Mouse (Mus musculus) liver, adult 2 months (tissue): Measurements from ENCODE around the gene Carmil2. TPM values are rescaled to one million over a fixed set of nuclear protein-coding genes. Genes with fewer than 3 reads are reported as not detected.

Source experiments
- DNase-seq: peaks from one replicate; pipeline ENCODE4 v3.0.0-alpha.2; 2011; ENCODE audit warnings: low read depth, low spot score; ENCODE audit errors: extremely low read depth
- H3K27ac ChIP-seq: fragments of 200-500 bp; replicated peaks from 2 replicates; pipeline ENCODE4 v1.5.1; 2012; ENCODE audit warnings: low read depth, mild to moderate bottlenecking, control low read depth, inconsistent platforms, low read length; ENCODE audit not compliant: insufficient read depth
- H3K27me3 ChIP-seq: fragments of 200-500 bp; 2 replicates; pipeline ENCODE4 v1.6.1; 2012; ENCODE audit warnings: mild to moderate bottlenecking, moderate library complexity, low read length, inconsistent platforms; ENCODE audit not compliant: control insufficient read depth, insufficient read depth
- H3K36me3 ChIP-seq: fragments of 200-500 bp; 2 replicates; pipeline ENCODE4 v1.6.1; 2012; ENCODE audit warnings: low read length, inconsistent platforms; ENCODE audit not compliant: control insufficient read depth, insufficient read depth
- H3K4me1 ChIP-seq: fragments of 200-500 bp; 2 replicates; pipeline ENCODE4 v1.6.1; 2011; ENCODE audit warnings: low read length; ENCODE audit not compliant: control insufficient read depth, insufficient read depth
- H3K4me3 ChIP-seq: fragments of 200-500 bp; 2 replicates; pipeline ENCODE4 v1.5.1; 2011; ENCODE audit warnings: low read depth, mild to moderate bottlenecking, control low read depth, low read length, moderate library complexity; ENCODE audit not compliant: insufficient read depth
- H3K79me2 ChIP-seq: fragments of 200-500 bp; 2 replicates; pipeline ENCODE4 v1.6.1; 2012; ENCODE audit warnings: inconsistent platforms, mild to moderate bottlenecking, low read length, moderate library complexity; ENCODE audit not compliant: control insufficient read depth, insufficient read depth
- H3K9ac ChIP-seq: fragments of 200-500 bp; 2 replicates; pipeline ENCODE4 v1.6.1; 2012; ENCODE audit warnings: low read depth, mild to moderate bottlenecking, control low read depth, inconsistent platforms, low read length
- CTCF ChIP-seq: fragments of 200-500 bp; IDR thresholded peaks from 2 replicates; pipeline ENCODE4 v1.5.1; 2011; ENCODE audit warnings: low read depth, low read length, control low read depth
- POLR2A ChIP-seq: fragments of 200-500 bp; IDR thresholded peaks from 2 replicates; pipeline ENCODE4 v1.6.1; 2011; ENCODE audit warnings: low read length, control low read depth; ENCODE audit not compliant: insufficient read depth; ENCODE audit errors: extremely low read depth
- WGBS: fragments of 180-500 bp; shearing (Covaris S2); methylation state at CpG from one replicate; pipeline ENCODE4 v1.1.7; 2018; 5-methylcytosine and 5-hydroxymethylcytosine counted together
- polyA plus RNA-seq: library from polyadenylated mRNA; depleted of rRNA; stranded (reverse); fragments of >200 nt; gene quantifications from 2 replicates; pipeline ENCODE4 v1.2.3, GENCODE M21; 2012
- total RNA-seq: library from RNA; depleted of rRNA; stranded (reverse); fragments of >200 nt; gene quantifications from 2 replicates; pipeline ENCODE4 v1.2.3, GENCODE M21; 2014

The Carmil2 gene
- total and polyA plus RNA-seq, 2 experiments, result under 0.01 to 0.64 TPM

DNA sequence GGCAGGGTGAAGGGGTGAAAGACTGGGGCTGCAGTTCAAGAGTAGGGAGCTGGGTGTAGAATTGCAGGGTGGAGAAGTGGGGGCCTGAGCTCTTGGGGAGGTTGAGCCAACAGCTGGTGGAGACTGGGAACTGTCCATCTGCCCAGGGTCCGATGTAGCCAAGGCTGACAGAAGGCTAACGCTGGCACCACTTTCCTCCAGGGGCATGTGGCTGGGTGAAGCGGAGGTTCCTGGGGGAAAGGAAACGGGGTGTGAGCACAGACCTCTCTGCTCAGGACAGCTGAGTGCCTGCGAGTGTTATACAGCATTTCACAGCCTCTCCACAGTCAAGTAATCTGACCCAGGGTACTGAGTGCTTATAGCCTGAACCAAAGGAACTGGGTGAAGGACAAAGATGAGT lies 12.7 kb downstream of the Carmil2 start:
- H3K4me3 ChIP-seq, result no peak overlapping the region
- peaks cover 6% of the 10 kb centered on the region for H3K4me1 ChIP-seq
- TF ChIP-seq POLR2A (no peak), CTCF (no peak)
- H3K9ac ChIP-seq, result no peak overlapping the region
- no peak for DNase-seq
- H3K79me2 ChIP-seq, result no peaks in the 10 kb centered on the region
- WGBS, result 96% methylated on average over 5 of the region's 5 CpGs
- no peak overlapping the region for H3K27ac ChIP-seq
- no peaks in the 10 kb centered on the region for H3K36me3 ChIP-seq
- H3K27me3 ChIP-seq, result peaks cover 5% of the 10 kb centered on the region

- H3K27me3 ChIP-seq, result no peaks in the 10 kb centered on the region
- H3K4me3 ChIP-seq, result no peak overlapping the region
- H3K9ac ChIP-seq, result no peak overlapping the region; the same call in 1 of the 2 replicates
- no peaks in the 10 kb centered on the region for H3K79me2 ChIP-seq
- no peaks in the 10 kb centered on the region for H3K36me3 ChIP-seq
- TF ChIP-seq CTCF (no peak), POLR2A (no peak)
- 94% methylated on average over 11 of the region's 11 CpGs for WGBS
- no peak overlapping the region for H3K27ac ChIP-seq
- no peak for DNase-seq
- peaks cover 5% of the 10 kb centered on the region for H3K4me1 ChIP-seq
These were observed 13.6 kb downstream of the Carmil2 start for GRCm38 (mm10) chr8:105699488-105700215.

DNA sequence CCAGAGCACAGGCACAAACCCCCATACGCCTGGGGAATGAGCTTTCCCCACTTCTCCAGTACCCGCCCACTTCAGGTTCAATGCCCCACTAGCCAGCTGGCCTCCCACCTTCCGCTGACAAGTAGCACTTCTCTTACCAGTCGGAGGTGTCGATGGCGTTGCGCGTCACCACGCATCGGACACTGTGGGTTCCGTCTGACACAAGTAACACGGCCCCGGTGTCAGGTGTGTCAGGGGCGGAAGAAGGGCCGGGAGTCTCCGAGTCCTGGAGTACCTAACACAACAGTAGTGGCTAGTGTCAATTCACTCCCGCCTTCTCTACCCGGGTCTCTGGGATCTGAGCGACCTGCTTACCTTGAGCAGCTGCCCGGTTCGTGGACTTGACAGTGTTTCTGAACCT lies 14.5 kb downstream of the Carmil2 start:
- H3K9ac ChIP-seq, result peak overlapping the region; percentile 75
- TF ChIP-seq CTCF (no peak), POLR2A (no peak)
- peak; percentile 52 for DNase-seq
- peaks cover 5% of the 10 kb centered on the region for H3K4me1 ChIP-seq
- H3K36me3 ChIP-seq, result no peaks in the 10 kb centered on the region
- H3K79me2 ChIP-seq, result no peaks in the 10 kb centered on the region
- H3K27ac ChIP-seq, result peak overlapping the region; percentile 27
- under 1% methylated on average over 21 of the region's 21 CpGs for WGBS
- no peaks in the 10 kb centered on the region for H3K27me3 ChIP-seq
- H3K4me3 ChIP-seq, result peak overlapping the region; percentile 75

DNA sequence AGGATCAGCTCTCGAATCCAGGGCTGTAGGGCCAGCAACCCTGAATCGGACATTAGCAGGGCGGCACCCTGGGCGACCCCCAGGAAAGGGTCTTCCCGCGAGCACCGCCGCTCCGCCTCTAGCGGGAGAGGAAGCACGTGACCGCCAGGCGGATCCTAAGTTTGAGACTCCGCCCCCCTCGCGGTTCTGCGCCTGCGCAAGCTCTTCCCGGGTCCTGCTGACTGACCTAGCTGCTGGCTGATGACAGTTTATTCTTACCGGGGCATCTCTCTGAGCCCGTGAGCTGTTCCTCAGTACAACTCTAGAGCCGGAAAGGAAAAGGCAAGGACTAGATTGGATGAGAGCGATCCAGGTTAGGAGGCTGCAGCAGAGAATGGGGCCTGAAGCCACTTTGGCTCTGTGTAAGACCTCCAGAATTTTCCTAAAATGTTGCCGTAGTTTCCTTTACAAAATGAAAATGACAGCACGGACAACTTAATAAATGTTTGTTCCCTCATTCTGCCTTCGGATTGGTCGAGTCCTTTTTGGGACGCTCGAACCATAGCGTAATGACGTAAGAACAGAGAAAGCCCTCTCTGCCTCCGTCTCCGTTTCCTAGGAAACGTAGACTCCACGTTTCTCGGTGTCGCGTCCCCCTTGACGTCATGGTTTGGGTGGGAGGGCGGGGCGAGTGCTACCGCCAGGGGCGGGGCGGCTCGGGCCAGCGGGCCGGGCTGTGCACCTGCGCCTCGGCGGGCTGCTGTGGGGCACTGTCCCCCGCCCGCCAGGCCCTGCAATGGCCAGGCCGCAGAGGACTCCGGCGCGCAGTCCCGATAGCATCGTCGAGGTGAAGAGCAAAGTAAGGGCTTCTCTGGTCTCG lies 15.1 kb downstream of the Carmil2 start, which contains the start of the genes Acd and Pard6a:
Gene Acd (minus strand): TSS at position 137 of the 859 bp plus-strand sequence.
Gene Pard6a (plus strand): TSS at position 183 of the 859 bp plus-strand sequence.
- Histone ChIP-seq H3K27me3 (no peaks in the 10 kb centered on the region), H3K4me3 (peak within 1 kb of the TSS; percentile 75), H3K79me2 (no peaks in the 10 kb centered on the region), H3K4me1 (peaks cover 5% of the 10 kb centered on the region), H3K36me3 (no peaks in the 10 kb centered on the region), H3K27ac (peak within 1 kb of the TSS; percentile 90), H3K9ac (peak within 1 kb of the TSS; percentile 75)
- WGBS, result under 1% methylated on average over 60 of the region's 60 CpGs
- peak; percentile 83 for DNase-seq
- TF ChIP-seq CTCF (no peak), POLR2A (peak; percentile 42; the same call in 1 of the 2 replicates)

DNA sequence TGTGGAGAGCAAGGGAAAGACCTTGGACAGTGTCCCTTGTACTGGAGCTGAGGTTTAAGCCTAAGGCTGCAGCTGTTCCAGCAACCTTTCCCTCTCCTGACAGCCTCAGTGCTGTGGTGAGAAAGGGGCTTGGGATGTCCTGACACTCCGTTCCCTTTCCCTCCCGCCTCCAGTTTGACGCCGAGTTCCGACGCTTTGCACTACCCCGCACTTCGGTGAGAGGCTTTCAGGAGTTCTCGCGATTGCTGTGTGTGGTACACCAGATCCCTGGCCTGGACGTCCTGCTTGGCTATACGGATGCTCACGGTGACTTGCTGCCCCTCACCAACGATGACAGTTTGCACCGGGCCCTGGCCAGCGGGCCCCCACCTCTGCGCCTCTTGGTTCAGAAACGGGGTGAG lies 15.9 kb downstream of the Carmil2 start:
- H3K4me3 ChIP-seq, result 0 out of 2 replicates have a peak overlapping the region, but pooled peaks have one; percentile 75
- no peaks in the 10 kb centered on the region for H3K27me3 ChIP-seq
- no peaks in the 10 kb centered on the region for H3K79me2 ChIP-seq

More for the DNA sequence above, 15.9 kb downstream of the Carmil2 start:
- WGBS, result 80% methylated on average over 18 of the region's 18 CpGs
- DNase-seq, result no peak
- Histone ChIP-seq H3K9ac (0 out of 2 replicates have a peak overlapping the region, but pooled peaks have one; percentile 24), H3K4me1 (peaks cover 5% of the 10 kb centered on the region), H3K27ac (no peak overlapping the region), H3K36me3 (no peaks in the 10 kb centered on the region)
- TF ChIP-seq POLR2A (no peak), CTCF (no peak)
